Mouse (Mus musculus) WW6 (cell line): ENCODE data around the gene Ddb2.

Experiments used
- DNase-seq: peaks from one replicate; pipeline ENCODE4 v3.0.0-alpha.2; 2013; ENCODE audit warnings: low read depth, low spot score

Gene Ddb2

GRCm38 (mm10) chr2:91236601-91237510 is at the start of gene Ddb2:
Gene Ddb2 (minus strand): TSS chr2:91236982.
- DNase-seq: peak; percentile 90

- DNase-seq: no peak
Observed at GRCm38 (mm10) chr2:91285885-91286505, 49.2 kb upstream of the Ddb2 start.

GRCm38 (mm10) chr2:91284375-91285199 is 47.8 kb upstream of the Ddb2 start:
- DNase-seq: no peak

DNA sequence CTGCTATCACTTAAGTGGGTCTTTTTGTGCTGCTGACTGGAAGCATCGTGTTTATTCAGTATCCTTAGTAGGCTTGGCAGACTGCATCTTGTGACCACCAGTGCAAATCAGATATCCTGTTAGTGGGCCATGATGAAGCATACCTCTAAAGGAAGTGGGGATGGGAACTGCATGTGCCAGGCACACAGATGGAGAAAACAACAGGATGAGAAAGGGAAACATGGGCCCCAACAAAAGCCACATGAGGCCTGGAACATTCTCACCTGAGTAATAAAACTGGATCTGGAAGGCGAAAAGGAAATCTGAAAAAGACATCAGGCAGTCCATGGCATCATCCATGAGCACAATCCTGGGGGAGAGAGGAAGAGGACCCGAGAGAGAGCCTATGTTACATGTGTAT is 47.2 kb upstream of the Ddb2 start:
- DNase-seq: no peak

- no peak for DNase-seq
Observed at GRCm38 (mm10) chr2:91281366-91281765, 44.6 kb upstream of the Ddb2 start.

GRCm38 (mm10) chr2:91279372-91279755 is 42.6 kb upstream of the Ddb2 start:
- DNase-seq: no peak

DNA sequence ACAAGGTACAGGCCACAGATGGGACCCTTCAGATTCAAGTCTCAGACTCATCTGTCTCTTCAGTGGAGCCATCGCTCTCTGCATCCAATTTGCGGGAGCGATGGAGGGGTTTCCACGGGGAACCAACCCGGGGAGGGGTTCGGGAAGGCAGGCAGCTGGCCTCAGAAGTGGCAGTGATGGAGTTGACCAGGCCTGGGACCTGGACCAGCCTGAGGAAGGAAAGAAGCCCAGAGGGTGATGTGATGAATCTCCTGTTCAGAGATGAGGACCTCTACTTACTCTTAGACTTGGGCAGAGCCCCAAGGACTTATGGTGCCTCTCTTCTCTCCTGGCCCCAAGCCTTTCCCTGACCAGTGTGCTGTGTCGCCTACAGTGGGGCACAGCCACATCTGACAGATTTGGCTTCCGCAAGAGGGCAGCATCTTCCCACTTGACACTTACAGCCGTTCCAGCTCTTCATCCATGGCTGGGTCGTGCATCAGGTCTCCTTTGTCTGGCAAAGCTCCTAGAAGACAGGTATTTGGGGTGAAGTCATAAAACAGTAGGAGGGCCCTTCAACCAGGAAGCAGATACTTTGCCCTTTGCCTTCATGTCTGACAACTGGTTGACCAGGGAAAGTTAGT is 42.1 kb upstream of the Ddb2 start:
- peak; percentile 33 for DNase-seq

DNA sequence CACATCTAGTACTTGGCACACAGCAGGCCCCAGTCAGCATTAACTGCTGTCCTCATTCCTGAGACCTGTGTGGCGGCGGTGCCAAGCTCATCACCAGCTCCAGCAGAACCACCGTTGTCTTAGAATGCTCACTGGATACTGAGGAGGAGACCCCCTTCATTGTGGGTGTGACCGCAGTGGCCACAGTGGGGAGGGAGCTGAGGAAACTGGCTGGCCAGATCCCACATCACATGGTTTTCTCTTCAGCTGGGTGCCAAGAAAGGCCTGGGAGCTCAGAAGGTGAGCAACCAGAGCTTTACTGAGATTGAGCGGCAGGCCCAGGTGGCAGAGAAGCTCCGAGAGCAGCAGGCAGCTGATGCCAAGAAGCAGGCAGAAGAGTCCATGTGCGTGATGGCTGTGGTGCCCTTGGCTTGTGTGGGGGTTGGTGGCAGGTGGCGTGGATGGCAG is 32.9 kb upstream of the Ddb2 start:
- no peak for DNase-seq

- DNase-seq: no peak
Observed at GRCm38 (mm10) chr2:91268706-91269105, 31.9 kb upstream of the Ddb2 start.

- no peak for DNase-seq
Observed at GRCm38 (mm10) chr2:91268042-91268441, 31.3 kb upstream of the Ddb2 start.

GRCm38 (mm10) chr2:91264711-91265681 is 28.2 kb upstream of the Ddb2 start, which contains the start of gene Arfgap2:
Gene Arfgap2 (plus strand): TSS chr2:91264974.
- DNase-seq: peak; percentile 85

DNA sequence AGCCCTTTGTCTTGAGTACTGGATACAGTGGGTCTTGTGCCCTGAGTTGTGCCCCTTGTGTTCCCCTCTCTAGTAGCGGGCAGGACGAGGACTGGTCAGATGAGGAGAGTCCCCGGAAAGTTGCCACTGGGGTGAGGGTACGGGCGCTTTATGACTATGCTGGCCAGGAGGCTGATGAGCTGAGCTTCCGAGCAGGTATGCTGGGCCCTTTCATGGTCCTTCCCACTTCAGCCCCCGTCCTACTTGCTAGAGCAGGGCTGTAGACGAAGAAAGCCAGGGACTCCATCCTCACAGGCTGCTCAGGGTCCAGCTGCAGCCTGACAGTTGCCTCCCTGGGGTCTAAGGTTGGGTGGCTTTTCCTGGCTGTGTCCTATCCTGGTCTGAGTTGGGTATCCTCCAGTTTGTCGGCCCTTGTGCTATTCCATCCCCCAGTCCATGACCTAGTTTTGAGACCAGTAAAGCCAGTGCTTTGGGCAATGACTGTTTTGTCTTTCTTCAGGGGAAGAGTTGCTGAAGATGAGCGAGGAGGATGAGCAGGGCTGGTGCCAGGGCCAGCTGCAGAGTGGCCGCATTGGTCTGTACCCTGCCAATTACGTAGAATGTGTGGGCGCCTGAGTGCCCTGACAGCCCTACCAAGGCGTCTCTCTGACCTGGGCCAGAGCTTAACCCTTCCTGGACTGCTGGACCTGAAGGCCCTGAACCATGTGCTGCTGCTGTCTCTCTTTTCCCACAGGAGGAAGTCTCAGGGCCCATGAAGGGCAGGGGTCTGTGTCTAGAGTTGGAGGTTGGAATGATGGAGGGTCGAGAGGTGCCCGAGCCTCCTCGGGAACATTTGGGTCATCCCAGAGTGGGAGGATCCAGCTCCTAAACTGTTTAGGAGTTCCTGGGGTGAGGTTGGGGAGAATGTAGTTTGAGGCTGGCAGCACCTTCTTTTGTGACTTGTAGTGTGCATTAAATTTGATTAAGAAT is 27.2 kb upstream of the Ddb2 start:
- no peak for DNase-seq

DNA sequence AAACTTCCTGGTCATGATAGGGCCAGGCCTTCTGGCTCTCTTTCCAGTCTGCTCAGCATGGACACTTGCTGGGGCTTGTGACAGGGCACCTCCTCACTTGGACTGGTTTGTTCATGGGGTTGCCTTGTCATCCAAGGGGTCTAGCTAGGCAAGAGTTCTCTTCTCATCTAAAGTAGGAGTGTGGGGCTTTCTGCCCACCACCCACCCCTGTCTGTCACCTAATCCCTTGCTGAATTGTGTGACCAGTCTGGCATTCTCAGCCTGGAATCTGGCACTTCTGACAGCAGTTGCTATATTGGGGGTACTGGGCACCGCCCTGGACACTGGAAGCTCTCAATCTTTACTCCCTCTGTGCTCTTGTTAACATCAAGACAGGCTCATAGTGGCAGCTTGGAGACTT is 22.7 kb upstream of the Ddb2 start:
- DNase-seq: no peak

GRCm38 (mm10) chr2:91258830-91259229 is 22.0 kb upstream of the Ddb2 start:
- DNase-seq: no peak

GRCm38 (mm10) chr2:91258054-91258453 is 21.3 kb upstream of the Ddb2 start:
- DNase-seq: no peak

GRCm38 (mm10) chr2:91257126-91257980 is 20.6 kb upstream of the Ddb2 start:
- DNase-seq: peak; percentile 40

DNA sequence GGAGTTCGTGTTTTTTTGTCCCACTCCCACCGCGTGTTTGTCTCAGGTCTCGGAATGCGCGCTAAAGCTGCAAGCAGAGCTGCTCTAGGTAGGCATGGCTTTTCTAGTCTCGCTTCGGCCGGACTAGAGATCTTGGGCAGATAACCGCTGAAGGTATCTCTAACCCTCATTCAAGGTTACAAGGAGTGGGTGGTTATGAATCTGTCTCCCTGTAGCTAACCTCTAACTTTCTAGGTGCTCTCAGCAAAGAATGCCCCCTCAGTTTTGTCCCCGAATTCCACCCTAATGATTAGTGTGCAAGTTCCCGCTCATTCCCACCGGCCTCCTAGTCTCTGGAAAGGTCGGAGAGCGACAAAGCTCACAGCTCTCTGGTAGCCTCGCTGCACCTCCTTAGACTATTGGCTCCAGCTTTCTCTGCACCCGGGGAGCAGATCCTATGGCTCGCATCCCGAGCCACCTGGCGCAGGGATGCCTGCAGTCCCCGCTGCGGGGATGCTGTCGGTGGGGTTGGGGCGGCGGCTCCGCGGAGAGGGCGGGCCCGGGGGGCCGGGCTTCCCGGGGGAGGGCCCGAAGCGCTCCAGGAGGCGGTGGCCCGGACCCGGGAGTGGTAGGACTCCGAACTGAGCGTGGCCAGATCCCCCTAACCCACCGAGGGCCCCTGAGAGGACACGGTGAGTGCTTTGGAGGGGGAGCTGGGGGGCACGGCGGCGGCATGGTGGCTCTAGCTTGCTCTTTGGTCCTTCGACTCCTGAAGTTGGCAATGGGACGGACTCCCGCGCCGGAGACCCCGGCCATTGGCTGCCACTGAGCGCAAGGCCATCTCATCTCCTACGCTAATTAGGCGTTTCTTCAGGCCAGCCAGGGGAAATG is 19.7 kb upstream of the Ddb2 start:
- DNase-seq: no peak
